Mouse (Mus musculus) monocyte, adult 5-6 weeks (primary cell): Measurements from ENCODE around the gene Ahsg. TPM values are rescaled to one million over a fixed set of nuclear protein-coding genes. Genes with fewer than 3 reads are reported as not detected.

Experiments used
- ATAC-seq: fragments of 153-309, 156-312 bp; replicated peaks from 2 replicates; pipeline ENCODE4 v1.8.0; 2017; ENCODE audit warnings: mild to moderate bottlenecking; ENCODE audit not compliant: low TSS enrichment, insufficient number of reproducible peaks, severe bottlenecking, poor library complexity, low FRiP score
- total RNA-seq: library from RNA; stranded (forward); fragments of 200-1000, 200-491, 200-594 nt; gene quantifications from 3 replicates; pipeline ENCODE4 v1.2.3, GENCODE M21; 2017

Ahsg gene
- total RNA-seq: not detected in 3 replicates

- ATAC-seq: no peak
These were observed at the start of gene Ahsg for GRCm38 (mm10) chr16:22890683-22891510. Gene Ahsg (plus strand): TSS chr16:22891277.

- no peak for ATAC-seq
These were observed 48.2 kb upstream of the Ahsg start for GRCm38 (mm10) chr16:22842871-22843270.

- ATAC-seq: no peak
These were observed 46.8 kb upstream of the Ahsg start for GRCm38 (mm10) chr16:22844061-22844801.

GRCm38 (mm10) chr16:22844834-22845233, 46.2 kb upstream of the Ahsg start:
- no peak for ATAC-seq

- no peak for ATAC-seq
These were observed 45.6 kb upstream of the Ahsg start for GRCm38 (mm10) chr16:22845481-22845880.

GRCm38 (mm10) chr16:22847686-22848085, 43.4 kb upstream of the Ahsg start:
- no peak for ATAC-seq

- no peak for ATAC-seq
These were observed 42.7 kb upstream of the Ahsg start for GRCm38 (mm10) chr16:22848331-22848730.

GRCm38 (mm10) chr16:22852709-22853108, 38.4 kb upstream of the Ahsg start:
- ATAC-seq: no peak

GRCm38 (mm10) chr16:22856773-22857172, 34.3 kb upstream of the Ahsg start:
- ATAC-seq: no peak

- ATAC-seq: peak; percentile 99
These were observed 33.5 kb upstream of the Ahsg start, which contains the start of the genes Tbccd1 and Dnajb11 for GRCm38 (mm10) chr16:22857431-22858113. Gene Tbccd1 (minus strand): TSS chr16:22857669. Gene Dnajb11 (plus strand): TSS chr16:22857845.

- no peak for ATAC-seq
These were observed 18.7 kb upstream of the Ahsg start for GRCm38 (mm10) chr16:22872397-22872796.

- no peak for ATAC-seq
These were observed 17.7 kb upstream of the Ahsg start for GRCm38 (mm10) chr16:22873369-22873768.

- no peak for ATAC-seq
These were observed 14.6 kb upstream of the Ahsg start for GRCm38 (mm10) chr16:22876218-22877043.

- no peak for ATAC-seq
These were observed 13.3 kb upstream of the Ahsg start for GRCm38 (mm10) chr16:22877660-22878390.

- no peak for ATAC-seq
These were observed 12.4 kb upstream of the Ahsg start for GRCm38 (mm10) chr16:22878716-22879115.

GRCm38 (mm10) chr16:22879945-22880595, 11.0 kb upstream of the Ahsg start:
- ATAC-seq: no peak

- no peak for ATAC-seq
These were observed 10.2 kb upstream of the Ahsg start for GRCm38 (mm10) chr16:22880900-22881299.
